Mouse (Mus musculus): Measurements from ENCODE around the gene Pkp4.

- TF ChIP-seq SMC3 (IDR thresholded peaks at IDR 0.05; ENCODE audit: low read depth, low read length) (no peak), CTCF (IDR thresholded peaks at IDR 0.05 in 2 of 3, conservative IDR thresholded peaks at IDR 0.05 in 1 of 3; ENCODE audit: control insufficient read depth in 1 of 3, insufficient read depth in 1 of 3, low read depth in 2 of 3, low read length in 3 of 3, poor library complexity in 1 of 3, severe bottlenecking in 1 of 3) (no peak), MEF2A (IDR thresholded peaks at IDR 0.05; ENCODE audit: extremely low read depth, insufficient replicate concordance, low read depth, low read length, poor library complexity, severe bottlenecking) (no peak)
Measured at GRCm38 (mm10) chr2:59389971-59390370, 229.3 kb downstream of the Pkp4 start.
